Mouse (Mus musculus) stomach, postnatal 0 days (tissue): Measurements from ENCODE around the gene Chn2.

Experiments used
- CTCF ChIP-seq: IDR thresholded peaks from 2 replicates; pipeline ENCODE4 v1.5.1; 2016; ENCODE audit warnings: antibody characterized with exemption, low read depth, mild to moderate bottlenecking, moderate library complexity
- EP300 ChIP-seq: optimal IDR thresholded peaks from 2 replicates; pipeline ENCODE3; 2016; ENCODE audit warnings: antibody characterized with exemption

GRCm38 (mm10) chr6:54098339-54098738 lies 59.0 kb downstream of the Chn2 start:
- TF ChIP-seq CTCF (no peak), EP300 (no peak)
